ENCODE assay signal across 8 mouse cellular contexts in genomic region chr13:37482038-37482437, GRCm38 (mm10).
DNase-seq lines count a peak whose midpoint lies in the region; ATAC-seq and TF ChIP-seq lines count a peak whose summit lies in the region.

No protein-coding gene starts in this region.

- no peaks in the 10 kb centered on the region for H3K36me3 ChIP-seq in liver, embryonic 16.5 days (ENCODE audit: control insufficient read depth, insufficient read depth)

- DNase-seq in adrenal gland, adult (ENCODE audit: inconsistent age in 2 of 2, low spot score in 1 of 2) = peak; percentile 54 to 88
- DNase-seq in adrenal gland, adult 18-20 months (ENCODE audit: low spot score in 2 of 2) = no peak
- DNase-seq in heart, postnatal 4 days = peak; percentile 57
- no peak for DNase-seq in natural killer cell, adult 2 months (ENCODE audit: low spot score in 2 of 2)
- DNase-seq in frontal cortex, postnatal 14 days (ENCODE audit: low spot score in 2 of 2) = no peak
- DNase-seq in frontal cortex, postnatal 10 days (ENCODE audit: low spot score in 2 of 2) = no peak

- no peak for ATAC-seq in liver, embryonic 16.5 days (ENCODE audit: low read depth)

- no peak overlapping the region for H3K4me2 ChIP-seq in liver, embryonic 16.5 days (ENCODE audit: low read depth, low read length)

- no peaks in the 10 kb centered on the region for H3K27me3 ChIP-seq in liver, embryonic 16.5 days (ENCODE audit: control insufficient read depth, insufficient read depth, low read depth, low read length)

- H3K4me1 ChIP-seq in bone marrow, adult 2 months (ENCODE audit: control insufficient read depth, insufficient read depth, low read length) = peaks cover 4% of the 10 kb centered on the region
- H3K4me1 ChIP-seq in liver, embryonic 16.5 days (ENCODE audit: control insufficient read depth, low read depth, low read length) = peaks cover 11% of the 10 kb centered on the region

- no peak for TF ChIP-seq CTCF in bone marrow, adult 2 months (IDR thresholded peaks at IDR 0.05; ENCODE audit: control insufficient read depth, insufficient read depth, low read length)

- WGBS in bone marrow, adult 2 months = 5% methylated on average over 2 of the region's 2 CpGs
- WGBS in liver, embryonic 16.5 days (ENCODE audit: insufficient replicate concordance) = 14% methylated on average over 2 of the region's 2 CpGs

- H3K4me3 ChIP-seq in bone marrow, adult 2 months (replicated peaks; ENCODE audit: control insufficient read depth, low read depth, low read length) = no peak overlapping the region
- H3K4me3 ChIP-seq in liver, embryonic 16.5 days (ENCODE audit: low read depth, low read length) = no peak overlapping the region

- H3K9ac ChIP-seq in liver, embryonic 16.5 days (ENCODE audit: low read depth, low read length) = no peak overlapping the region

- H3K27ac ChIP-seq in bone marrow, adult 2 months (ENCODE audit: control insufficient read depth, insufficient read depth, low read depth, low read length, poor library complexity) = peak overlapping the region; percentile 24
- H3K27ac ChIP-seq in liver, embryonic 16.5 days (ENCODE audit: low read length) = peak overlapping the region; percentile 50

- no peaks in the 10 kb centered on the region for H3K9me3 ChIP-seq in liver, embryonic 16.5 days (replicated peaks; ENCODE audit: control insufficient read depth, low read length)

- TF ChIP-seq POLR2A in bone marrow, adult 2 months (IDR thresholded peaks at IDR 0.05; ENCODE audit: borderline replicate concordance, control insufficient read depth, low read depth, low read length) = no peak

Comparison
In these comparisons a context has a peak if more than half of its experiments do, and no peak if none do; other contexts are left out.
1. DNase-seq: peak in adrenal gland, adult (2 of 2) and heart, postnatal 4 days (single experiment); none in adrenal gland, adult 18-20 months (0 of 2), natural killer cell, adult 2 months (0 of 2), frontal cortex, postnatal 14 days (0 of 2) and frontal cortex, postnatal 10 days (0 of 2).